Mouse (Mus musculus) midbrain, embryonic 16.5 days (tissue): ENCODE data around the gene Ccdc42. TPM values are rescaled to one million over a fixed set of nuclear protein-coding genes. Genes with fewer than 3 reads are reported as not detected.

Source experiments
- ATAC-seq: fragments of 200-750 bp; cut with Nextera tagmentation; 2 replicates; pipeline ENCODE4 v1.8.0; 2017; ENCODE audit warnings: moderate TSS enrichment
- H3K27ac ChIP-seq: fragments of 300-500 bp; sonication (generic); 2 replicates; pipeline ENCODE4 v1.5.1; 2014; ENCODE audit warnings: mild to moderate bottlenecking, low read length, mixed read lengths
- H3K27me3 ChIP-seq: fragments of 300-500 bp; sonication (generic); 2 replicates; pipeline ENCODE4 v1.6.1; 2014; ENCODE audit warnings: low read depth, low read length, mixed read lengths; ENCODE audit not compliant: control insufficient read depth, insufficient read depth
- H3K36me3 ChIP-seq: fragments of 300-500 bp; sonication (generic); 2 replicates; pipeline ENCODE4 v1.6.1; 2014; ENCODE audit warnings: mild to moderate bottlenecking, low read length, moderate library complexity, mixed read lengths; ENCODE audit not compliant: control insufficient read depth, insufficient read depth
- H3K4me1 ChIP-seq: fragments of 300-500 bp; sonication (generic); 2 replicates; pipeline ENCODE4 v1.6.1; 2014; ENCODE audit warnings: mild to moderate bottlenecking, low read length, mixed read lengths; ENCODE audit not compliant: control insufficient read depth, insufficient read depth
- H3K4me2 ChIP-seq: fragments of 300-500 bp; sonication (generic); 2 replicates; pipeline ENCODE4 v1.6.1; 2014; ENCODE audit warnings: mild to moderate bottlenecking, low read length, mixed read lengths
- H3K4me3 ChIP-seq: fragments of 300-500 bp; sonication (generic); 2 replicates; pipeline ENCODE4 v1.5.1; 2014; ENCODE audit warnings: low read depth, mild to moderate bottlenecking, low read length, moderate library complexity, mixed read lengths
- H3K9ac ChIP-seq: fragments of 300-500 bp; sonication (generic); 2 replicates; pipeline ENCODE4 v1.6.1; 2014; ENCODE audit warnings: low read depth, low read length, mixed read lengths
- H3K9me3 ChIP-seq: fragments of 300-500 bp; sonication (generic); replicated peaks from 2 replicates; pipeline ENCODE4 v1.6.1; 2014; ENCODE audit warnings: mild to moderate bottlenecking, low read length, mixed read lengths; ENCODE audit not compliant: control insufficient read depth, poor library complexity, severe bottlenecking
- WGBS: fragments of 180-500 bp; shearing (Covaris S2); extraction: QIAGEN DNeasy Blood & Tissue Kit; methylation state at CpG from one replicate; pipeline ENCODE4 v1.1.7; 2014; 5-methylcytosine and 5-hydroxymethylcytosine counted together
- polyA plus RNA-seq: library from polyadenylated mRNA; unstranded; fragments of >200 nt; fragmentation: Nextera tagmentation; extraction: Ambion mirVana; gene quantifications from 2 replicates; pipeline ENCODE4 v1.2.1, GENCODE M21; 2015

Ccdc42 gene
- polyA plus RNA-seq, 1 experiment from 2014 or later: 0.18 TPM

DNA sequence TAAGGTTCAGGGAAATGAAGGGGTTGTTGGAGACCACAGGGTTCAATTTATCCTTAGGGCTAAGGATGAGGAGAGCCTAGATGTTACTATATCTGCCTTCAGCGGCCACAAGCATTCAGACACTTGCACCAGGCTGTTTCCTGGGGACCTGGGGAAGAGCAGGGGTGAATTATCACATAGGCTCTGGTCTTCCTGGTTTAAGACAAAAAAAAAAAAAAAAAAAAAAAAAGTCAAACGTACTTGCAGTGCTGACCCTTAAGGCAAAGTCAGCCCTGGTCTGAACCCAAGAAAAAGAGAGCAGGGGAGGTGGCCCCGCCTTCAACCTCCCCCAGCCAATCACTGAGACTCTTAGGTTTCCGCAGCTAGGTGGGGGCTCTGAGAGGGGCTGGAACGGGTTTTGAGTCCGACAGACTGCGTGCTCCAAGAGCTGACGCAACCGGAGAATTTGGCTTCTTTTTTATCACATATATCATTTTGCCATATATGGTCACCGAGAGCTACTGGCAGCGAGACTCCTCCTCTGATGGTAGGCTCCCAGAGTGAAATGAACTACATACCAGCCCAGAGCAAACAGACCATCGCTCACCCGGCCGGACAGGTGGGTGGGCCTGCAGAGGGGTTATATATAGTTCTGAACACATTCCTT is 36.5 kb downstream of the Ccdc42 start:
- Histone ChIP-seq H3K4me1 (peaks cover 8% of the 10 kb centered on the region), H3K4me2 (peak overlapping the region; percentile 61), H3K27me3 (no peaks in the 10 kb centered on the region), H3K4me3 (peak overlapping the region; percentile 37), H3K9ac (peak overlapping the region; percentile 40; the same call in 1 of the 2 replicates), H3K9me3 (no peaks in the 10 kb centered on the region), H3K36me3 (no peaks in the 10 kb centered on the region), H3K27ac (no peak overlapping the region)
- peak; percentile 81 for ATAC-seq
- WGBS: 4% methylated on average over 14 of the region's 14 CpGs

DNA sequence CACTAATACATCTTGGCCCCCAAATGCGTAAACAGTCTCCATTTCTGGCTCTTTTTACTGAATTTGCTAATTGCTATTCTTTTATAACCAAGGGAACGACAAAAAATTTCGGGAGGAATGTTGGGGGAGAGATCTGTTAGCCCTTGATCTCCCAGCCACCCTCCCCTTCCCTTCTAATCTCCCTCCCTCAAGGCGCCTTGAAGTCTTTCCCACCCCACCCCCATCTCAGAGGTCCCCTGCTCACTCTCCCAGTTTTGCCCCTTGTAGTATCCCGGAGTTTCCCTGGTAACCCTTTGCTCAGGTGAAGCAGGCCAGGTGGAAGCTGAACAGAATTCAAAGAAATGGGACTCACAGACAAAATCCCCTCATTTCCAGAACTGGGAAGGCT is 37.0 kb downstream of the Ccdc42 start:
- H3K4me3 ChIP-seq: peak overlapping the region; percentile 37
- WGBS: 5% methylated on average over 5 of the region's 5 CpGs
- no peaks in the 10 kb centered on the region for H3K9me3 ChIP-seq
- H3K4me2 ChIP-seq: peak overlapping the region; percentile 61
- no peaks in the 10 kb centered on the region for H3K36me3 ChIP-seq
- H3K27ac ChIP-seq: 0 out of 2 replicates have a peak overlapping the region, but pooled peaks have one; percentile 21
- H3K4me1 ChIP-seq: peaks cover 8% of the 10 kb centered on the region
- H3K9ac ChIP-seq: peak overlapping the region; percentile 40; the same call in 1 of the 2 replicates
- no peaks in the 10 kb centered on the region for H3K27me3 ChIP-seq
- ATAC-seq: no peak

DNA sequence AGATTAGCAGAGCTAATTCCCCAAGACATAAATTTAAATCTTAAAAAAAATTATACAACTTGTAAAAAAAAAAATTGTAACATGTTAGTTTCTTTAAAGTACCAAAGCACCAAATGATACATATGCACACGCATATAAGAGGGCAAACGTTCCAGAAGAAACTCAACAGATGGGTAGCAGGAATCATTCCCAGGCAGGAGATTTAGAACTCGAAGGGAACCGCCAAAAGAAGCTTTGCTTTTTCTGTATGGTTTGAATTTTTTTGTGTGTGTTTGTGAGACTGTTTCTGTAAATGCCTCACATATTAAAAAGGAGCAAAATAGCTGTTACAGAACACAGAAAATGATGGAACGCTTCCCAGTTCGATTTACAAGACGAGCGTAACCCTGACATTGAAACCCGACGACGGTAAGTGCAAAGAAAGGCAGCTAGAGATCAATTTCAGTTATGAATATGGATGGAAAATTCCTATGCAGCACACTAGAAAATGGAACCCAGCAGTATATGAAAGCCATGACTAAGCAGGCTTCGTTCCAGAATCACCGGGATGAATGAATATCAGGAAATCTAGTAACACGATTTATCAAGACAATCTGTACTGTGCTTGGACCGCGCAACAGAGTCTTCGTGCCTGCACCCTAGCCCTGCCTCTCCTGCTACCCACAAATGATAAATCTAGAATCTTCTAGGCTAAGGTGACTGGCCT is 44.9 kb downstream of the Ccdc42 start:
- WGBS: 74% methylated on average over 17 of the region's 17 CpGs
- Histone ChIP-seq H3K9ac (no peak overlapping the region), H3K4me2 (no peak overlapping the region), H3K4me1 (peaks cover 5% of the 10 kb centered on the region; the same call in 1 of the 2 replicates), H3K27ac (no peak overlapping the region), H3K27me3 (no peaks in the 10 kb centered on the region), H3K9me3 (no peaks in the 10 kb centered on the region), H3K36me3 (no peaks in the 10 kb centered on the region), H3K4me3 (no peak overlapping the region)
- ATAC-seq: no peak

DNA sequence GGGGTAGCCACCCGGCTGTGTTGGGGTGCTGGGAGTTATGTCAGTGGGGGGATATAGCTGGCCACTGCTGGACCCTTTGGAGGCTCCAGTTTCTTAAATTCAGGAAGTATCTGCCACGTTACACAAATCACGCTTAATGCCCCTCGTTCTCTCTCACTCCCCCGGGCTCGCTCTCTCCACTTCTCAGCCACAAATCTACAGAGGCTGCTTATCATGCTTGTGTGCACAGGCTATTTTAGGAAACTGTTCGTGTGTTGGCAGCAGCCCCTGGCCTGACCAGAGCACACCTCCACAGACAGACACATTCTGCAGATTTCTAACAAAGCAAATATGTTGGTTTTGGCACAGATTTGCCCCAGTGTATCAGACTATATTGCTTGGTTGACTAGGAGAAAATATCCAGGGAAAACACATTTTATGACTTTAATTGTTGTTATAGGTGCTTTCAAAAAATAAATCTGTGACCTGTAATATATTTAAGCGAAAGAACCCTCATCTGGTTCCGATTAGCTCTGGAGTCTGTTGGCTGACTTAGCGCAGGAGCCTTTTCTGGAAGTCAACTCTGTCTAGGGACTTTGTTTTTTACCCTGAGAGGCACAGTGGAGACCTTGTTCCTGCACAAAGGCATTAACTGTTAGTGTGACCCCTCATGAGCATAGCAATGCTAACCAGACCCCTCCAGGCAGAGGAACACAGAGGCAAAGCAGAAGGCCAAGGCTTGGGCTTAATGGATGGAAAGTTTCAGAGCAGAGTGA is 51.2 kb downstream of the Ccdc42 start:
- no peak overlapping the region for H3K27ac ChIP-seq
- WGBS: 65% methylated on average over 10 of the region's 10 CpGs
- H3K36me3 ChIP-seq: no peaks in the 10 kb centered on the region
- no peak overlapping the region for H3K4me2 ChIP-seq
- H3K4me1 ChIP-seq: peaks cover 9% of the 10 kb centered on the region; the same call in 1 of the 2 replicates
- no peak for ATAC-seq
- no peaks in the 10 kb centered on the region; the same call in 1 of the 2 replicates for H3K9me3 ChIP-seq
- H3K4me3 ChIP-seq: no peak overlapping the region
- no peaks in the 10 kb centered on the region for H3K27me3 ChIP-seq
- H3K9ac ChIP-seq: no peak overlapping the region

DNA sequence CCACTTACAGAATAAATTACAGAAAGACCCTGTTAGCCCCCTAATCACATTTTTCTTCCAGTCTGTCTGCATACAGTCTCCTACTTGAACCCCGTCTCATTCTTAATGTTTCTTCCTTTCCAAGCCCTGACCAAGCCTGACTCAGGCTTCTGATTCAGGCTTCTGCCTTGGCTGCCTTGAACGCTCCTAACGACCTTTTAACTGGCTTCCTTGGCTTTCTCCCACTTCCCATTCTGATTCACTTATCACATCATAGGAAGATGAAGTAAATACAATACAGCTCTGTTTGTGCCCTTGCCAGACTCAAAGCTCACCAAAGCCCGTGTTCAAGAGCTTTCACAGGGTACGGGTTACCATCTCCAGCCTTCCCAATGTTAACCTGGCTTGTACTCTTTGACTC is 54.5 kb downstream of the Ccdc42 start:
- Histone ChIP-seq H3K27me3 (no peaks in the 10 kb centered on the region), H3K4me3 (no peak overlapping the region), H3K4me1 (peaks cover 5% of the 10 kb centered on the region; the same call in 1 of the 2 replicates), H3K9me3 (no peaks in the 10 kb centered on the region; the same call in 1 of the 2 replicates), H3K27ac (no peak overlapping the region), H3K4me2 (no peak overlapping the region), H3K9ac (no peak overlapping the region), H3K36me3 (no peaks in the 10 kb centered on the region)
- 90% methylated on average over 5 of the region's 5 CpGs for WGBS
- no peak for ATAC-seq

DNA sequence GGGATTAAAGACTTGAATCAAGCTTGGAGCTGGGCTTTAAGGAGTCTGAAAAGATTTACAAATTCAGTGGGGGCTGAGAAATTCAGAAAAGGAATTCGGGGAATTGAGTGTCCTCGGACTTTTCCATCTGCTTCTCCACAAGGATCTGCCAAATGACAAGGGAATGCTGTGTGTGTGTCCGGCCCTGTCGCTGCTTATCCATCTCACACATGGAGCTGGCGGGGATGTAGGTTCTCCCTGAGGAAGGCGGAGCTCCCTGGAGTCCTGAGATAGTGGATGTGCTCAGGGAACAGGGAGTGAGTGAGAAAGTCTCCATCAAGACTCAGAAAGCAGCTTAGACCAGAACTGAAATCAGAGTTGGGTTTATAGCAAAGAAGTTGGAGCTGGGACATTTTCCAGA is 58.0 kb downstream of the Ccdc42 start:
- Histone ChIP-seq H3K36me3 (no peaks in the 10 kb centered on the region), H3K9ac (no peak overlapping the region), H3K27ac (no peak overlapping the region), H3K4me2 (no peak overlapping the region), H3K4me1 (no peaks in the 10 kb centered on the region), H3K27me3 (no peaks in the 10 kb centered on the region), H3K9me3 (no peaks in the 10 kb centered on the region; the same call in 1 of the 2 replicates), H3K4me3 (no peak overlapping the region)
- ATAC-seq: no peak
- 54% methylated on average over 6 of the region's 6 CpGs for WGBS

Other genes starting within 250 kb of the Ccdc42 start
- 15.8 and 16.1 TPM in 2 replicates for gene Ntn1, start 186.2 kb upstream of the Ccdc42 start, polyA plus RNA-seq
- 0.21 and 0.24 TPM in 2 replicates for gene Pik3r5, start 154.9 kb upstream of the Ccdc42 start, polyA plus RNA-seq
- 1.3 and 2.5 TPM in 2 replicates for gene Pik3r6, start 84.0 kb upstream of the Ccdc42 start, polyA plus RNA-seq
- gene Mfsd6l, start 30.8 kb upstream of the Ccdc42 start, polyA plus RNA-seq: 0.09 TPM in 1 of 2 replicates, not detected in the other
- gene Myh10, start 104.5 kb downstream of the Ccdc42 start, polyA plus RNA-seq: 94.9 and 104 TPM in 2 replicates